Mouse (Mus musculus): ENCODE results near the gene Zfp334.

DNA sequence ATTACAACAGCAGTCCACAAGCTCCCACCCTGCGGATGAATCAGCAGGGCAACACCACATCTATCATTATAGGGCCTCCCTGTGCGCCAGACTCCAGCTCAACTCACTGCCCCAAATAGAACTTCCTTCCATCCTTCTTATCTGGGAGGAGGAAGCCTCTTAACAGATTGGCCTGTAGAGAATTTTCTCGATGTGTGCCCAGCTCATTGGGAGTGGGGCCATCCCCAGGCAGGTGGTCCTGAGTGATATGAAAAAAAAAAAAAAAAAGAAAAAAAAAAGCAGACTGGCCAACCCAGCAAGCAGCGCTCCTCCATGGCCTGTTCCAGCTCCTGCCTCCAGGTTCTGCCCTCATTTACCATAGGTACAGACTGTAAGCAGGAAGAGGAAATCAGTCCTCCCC lies 12.1 kb downstream of the Zfp334 start:
- no peak for TF ChIP-seq CTCF (IDR thresholded peaks at IDR 0.05; ENCODE audit: low read depth)
- TF ChIP-seq EP300 (IDR thresholded peaks at IDR 0.05; ENCODE audit: low read depth): no peak

Data from liver, embryonic 14.5 days (tissue).